Mouse (Mus musculus) 416B (cell line): ENCODE data around the gene Tmtc1.

ENCODE experiments used
- DNase-seq: peaks from one replicate; pipeline ENCODE4 v3.0.0; 2011; ENCODE audit warnings: low read depth

The Tmtc1 gene

DNA sequence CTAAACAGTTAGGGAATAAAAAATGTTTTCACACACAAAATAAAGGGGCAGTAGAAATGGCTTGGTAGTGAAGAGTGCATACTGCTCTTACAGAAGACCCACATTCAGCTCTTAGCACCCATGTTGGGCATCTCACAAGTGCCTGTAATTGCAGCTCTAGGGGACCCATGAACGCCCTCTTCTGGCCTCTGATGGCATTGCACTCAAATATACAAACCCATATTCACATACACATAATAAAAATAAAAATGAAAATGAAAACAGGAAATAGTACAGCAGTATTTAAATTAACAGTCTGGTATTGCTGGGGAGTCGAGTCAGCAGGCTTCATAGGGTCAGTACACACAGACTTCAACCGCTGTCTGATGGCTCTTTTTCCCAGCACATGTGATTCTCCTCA is 201.9 kb downstream of the Tmtc1 start:
- peak; percentile 34 for DNase-seq

DNA sequence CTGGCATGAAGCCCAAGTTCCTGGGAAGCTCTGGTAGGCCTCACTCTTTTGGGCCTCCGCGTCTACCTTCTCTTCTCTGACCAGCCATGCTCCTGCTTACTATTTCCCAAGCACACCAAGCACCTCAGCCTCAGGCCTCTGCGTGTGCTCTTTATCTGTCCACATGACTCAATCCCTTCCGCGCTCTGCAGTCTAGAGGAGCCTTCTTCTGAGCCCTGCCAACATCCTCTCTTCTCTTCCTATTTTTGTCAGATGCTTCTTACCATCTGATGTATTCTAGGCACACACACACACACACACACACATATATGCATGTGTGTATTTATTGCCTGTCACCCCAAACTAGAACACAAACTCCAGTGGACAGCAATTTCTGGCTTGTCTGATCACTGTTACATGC is 202.5 kb downstream of the Tmtc1 start:
- no peak for DNase-seq

DNA sequence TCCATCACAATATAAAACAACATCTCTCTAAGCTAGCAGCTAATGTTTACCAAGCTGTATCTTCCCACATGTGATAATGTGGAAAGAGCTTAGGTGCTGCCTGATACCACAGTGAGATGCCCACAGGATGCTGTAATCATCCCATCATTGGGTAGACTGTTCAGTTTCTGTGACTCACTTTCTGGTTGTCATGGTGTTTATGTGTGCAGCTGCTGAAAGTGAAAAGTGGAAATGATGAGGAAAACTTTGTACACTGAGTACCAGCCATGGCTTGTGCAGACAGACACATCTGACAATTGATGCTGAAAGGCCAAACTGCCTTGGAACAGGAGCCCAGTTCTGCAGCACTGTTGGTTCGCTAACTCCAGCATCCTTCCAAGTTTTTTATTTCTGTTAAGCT is 204.9 kb downstream of the Tmtc1 start:
- peak; percentile 29 for DNase-seq

DNA sequence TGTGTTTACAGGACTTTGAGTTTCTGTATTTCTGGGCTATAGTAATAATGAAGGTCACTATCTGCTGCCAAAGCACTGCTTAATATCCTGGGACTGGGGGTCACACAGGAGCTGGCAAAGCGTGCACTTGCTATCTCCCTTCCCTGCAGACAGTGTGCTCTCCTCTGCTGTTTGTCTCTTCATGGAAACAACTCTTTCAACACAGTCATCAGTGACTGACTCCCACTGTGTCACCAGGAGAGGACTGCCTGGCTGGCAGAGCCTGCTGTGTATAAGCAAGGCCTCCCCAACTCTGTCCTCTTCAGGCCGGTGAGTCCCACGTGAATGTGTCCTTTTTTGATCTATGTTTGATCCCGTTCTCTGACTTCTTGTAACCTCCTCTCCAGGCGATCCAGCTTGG is 206.7 kb downstream of the Tmtc1 start:
- no peak for DNase-seq

DNA sequence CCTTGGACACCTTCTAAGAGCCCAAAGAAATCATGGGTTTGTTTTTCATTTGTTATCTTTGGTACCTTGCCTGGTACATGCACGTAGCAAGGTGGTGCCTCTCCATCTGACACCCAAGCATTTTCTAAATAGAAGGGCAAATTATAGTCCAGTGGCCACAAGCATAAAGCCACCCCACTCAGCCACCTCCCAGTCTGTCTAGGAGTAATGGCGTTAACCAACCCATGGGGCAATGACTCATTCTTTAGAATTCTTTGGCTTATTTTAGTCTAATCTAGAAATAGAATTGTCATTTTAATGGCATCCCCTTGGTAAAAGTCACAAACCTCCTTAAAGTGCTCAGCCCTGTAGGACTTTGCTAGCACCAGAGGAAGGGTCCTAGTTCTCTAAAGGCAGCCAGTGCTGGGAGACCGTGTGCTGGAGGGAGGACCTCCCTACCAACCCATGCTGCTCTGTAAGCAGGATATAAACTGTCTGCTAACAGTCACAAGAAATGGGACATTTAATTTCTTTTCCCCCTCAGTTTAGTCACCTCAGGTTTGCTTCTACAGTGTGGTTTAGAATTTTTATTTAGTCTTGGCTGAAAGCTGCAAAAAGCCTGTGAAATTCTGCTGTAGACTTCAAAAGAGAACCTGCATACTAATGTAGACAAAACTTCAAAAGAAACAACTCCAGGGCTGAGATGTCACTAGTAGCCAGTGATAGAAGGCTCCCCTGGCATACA is 209.9 kb downstream of the Tmtc1 start:
- no peak for DNase-seq

DNA sequence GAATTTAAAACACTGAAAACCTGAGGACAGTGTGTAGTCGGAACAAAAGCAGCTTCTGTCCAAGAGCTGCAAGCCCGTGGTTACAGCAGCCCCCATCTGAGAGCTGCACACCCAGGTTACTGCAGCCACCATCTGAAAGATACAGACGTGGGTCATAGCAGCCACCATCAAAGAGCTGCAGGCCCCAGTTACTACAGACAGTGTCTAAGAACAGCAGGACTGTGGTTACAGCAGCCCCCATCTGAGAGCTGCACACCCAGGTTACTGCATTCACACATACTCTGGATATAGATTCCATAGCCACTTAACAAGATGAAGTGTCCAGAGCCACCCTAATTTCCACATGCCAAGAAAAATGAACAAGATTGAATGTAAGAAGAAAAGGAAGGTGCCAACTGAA is 216.6 kb downstream of the Tmtc1 start:
- no peak for DNase-seq

DNA sequence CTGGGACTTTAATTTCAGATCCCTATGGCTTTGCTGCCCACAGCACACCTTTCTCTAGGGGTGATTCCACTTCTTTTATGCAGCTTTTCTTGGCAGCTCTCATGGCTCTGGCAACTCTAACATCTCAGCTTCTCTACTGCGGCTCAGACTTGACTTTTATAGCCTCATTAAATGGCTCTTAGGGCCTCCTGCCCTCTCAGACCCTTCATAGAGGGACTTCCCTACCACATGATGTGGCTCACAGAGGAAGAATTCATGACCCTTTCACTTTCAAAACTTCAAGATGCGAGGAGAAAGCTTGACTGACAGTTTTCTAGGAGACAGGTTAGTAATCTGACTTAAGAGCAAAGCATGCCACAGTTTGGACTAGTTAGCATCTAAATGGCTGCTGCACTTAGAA is 221.5 kb downstream of the Tmtc1 start:
- DNase-seq = no peak

DNA sequence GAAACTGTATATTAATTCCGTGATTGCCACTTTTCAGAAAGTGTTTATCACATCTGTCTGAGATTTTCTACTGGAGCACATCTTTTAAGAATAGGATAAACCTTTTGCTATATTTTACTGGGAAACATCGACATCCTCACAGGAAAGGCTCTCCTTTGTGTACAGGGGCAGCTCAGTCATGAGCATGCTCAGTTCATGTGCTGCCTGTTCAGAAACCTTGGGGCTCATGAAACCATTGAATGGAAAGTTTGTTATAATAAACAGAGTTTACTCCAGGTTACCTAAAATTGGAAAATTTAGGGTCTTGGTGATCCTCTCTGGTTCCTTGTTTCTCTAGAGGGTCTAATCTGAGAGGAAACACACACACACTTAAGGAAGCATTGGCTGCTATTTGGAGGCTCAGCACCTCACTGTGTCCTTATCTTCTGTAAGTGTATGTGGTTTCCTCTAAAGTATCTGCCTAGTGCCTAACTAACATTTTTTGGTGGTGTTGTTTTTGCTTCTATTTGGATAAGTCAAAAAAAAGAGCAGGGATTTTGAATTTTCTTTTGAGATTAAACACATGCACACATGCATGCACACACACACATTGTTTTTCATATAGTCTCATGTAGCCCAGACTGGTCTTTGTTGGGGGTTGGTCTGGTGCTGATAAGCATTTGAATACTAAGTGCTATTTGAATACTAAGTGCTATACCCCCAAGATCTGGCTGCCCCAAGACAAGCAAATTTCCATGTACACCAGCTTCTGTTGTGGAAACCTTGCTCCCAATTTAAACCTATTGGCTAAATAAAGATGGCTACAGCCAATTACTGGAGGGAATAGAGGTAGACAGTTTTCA is 225.7 kb downstream of the Tmtc1 start:
- DNase-seq = peak; percentile 87

DNA sequence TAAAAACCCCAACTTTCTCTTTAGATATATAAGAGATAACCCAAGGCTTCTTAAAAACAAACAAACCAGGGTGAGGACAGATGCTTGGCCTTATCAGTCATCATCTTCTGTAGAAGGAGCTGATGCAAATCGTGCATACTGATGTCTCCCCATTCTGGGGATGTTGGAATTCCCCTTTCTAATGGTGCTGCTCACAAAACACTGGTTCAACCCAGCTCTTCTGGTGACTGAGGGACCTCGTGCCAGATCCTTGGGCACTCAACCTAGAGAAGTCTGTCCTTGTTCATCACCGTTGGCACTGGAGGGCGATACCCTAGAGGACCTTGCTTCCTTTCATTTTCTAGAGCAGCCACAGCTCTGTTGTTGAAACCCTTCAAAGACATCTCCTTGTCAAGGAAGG is 227.4 kb downstream of the Tmtc1 start:
- DNase-seq = no peak

DNA sequence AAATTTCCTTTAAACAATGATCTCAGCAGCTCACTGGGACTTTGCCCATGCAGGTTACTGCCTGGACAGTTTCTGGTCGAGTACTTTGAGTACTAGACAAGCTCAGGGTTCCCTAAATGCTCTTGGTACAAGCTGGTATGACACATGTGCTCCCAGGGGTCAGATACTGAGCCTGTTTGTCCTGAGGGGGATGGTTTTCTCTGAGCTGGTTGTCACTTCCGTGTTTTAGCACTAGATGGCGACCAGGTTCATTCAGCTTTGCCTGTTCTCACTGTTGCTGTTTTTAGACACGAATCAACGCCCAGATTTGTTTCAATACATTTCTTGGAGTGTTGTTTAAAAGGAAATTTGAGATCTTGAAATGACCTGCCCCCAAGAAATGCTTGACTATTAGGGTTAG is 229.4 kb downstream of the Tmtc1 start:
- peak; percentile 88 for DNase-seq

DNA sequence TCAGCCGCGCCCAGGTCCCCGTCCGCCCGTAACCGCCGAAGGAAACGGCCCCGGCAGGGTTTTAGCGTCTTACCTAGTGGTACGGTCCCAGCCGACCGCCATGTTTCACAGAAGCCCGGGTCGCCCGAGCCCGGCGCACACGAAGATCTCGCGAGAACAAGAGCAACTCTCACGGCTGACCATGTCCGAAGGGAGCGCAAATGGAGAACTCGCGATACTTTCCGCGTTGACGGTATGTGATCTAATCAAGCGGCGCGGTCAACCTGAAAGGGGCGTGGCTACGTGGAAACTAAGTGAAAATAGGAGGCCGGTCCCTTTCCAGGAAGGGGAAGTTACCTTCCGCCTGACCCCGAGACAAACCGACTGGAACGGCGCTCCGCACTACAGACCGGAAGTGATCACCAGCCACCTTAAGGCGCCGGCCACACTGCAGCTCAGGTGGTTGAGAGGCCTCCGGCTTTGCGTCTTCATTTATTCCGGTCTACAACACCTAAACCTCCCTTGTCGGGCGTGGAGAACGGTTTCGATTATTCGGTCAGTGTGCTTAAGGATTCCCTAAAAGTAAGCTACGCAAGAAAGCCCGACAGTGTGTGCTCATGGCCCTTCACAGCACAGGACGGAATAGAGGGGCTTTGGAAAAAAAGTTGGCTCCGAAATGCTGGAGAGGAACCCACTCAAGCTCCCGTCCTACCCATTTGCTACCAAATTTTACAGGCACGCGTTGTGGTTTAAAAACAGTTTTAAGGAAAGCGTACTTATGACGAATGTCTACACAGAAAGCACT is 232.1 kb downstream of the Tmtc1 start, which contains the start of gene Ergic2:
Gene Ergic2 (minus strand): TSS at position 478 of the 784 bp plus-strand sequence.
- DNase-seq = peak; percentile 100

DNA sequence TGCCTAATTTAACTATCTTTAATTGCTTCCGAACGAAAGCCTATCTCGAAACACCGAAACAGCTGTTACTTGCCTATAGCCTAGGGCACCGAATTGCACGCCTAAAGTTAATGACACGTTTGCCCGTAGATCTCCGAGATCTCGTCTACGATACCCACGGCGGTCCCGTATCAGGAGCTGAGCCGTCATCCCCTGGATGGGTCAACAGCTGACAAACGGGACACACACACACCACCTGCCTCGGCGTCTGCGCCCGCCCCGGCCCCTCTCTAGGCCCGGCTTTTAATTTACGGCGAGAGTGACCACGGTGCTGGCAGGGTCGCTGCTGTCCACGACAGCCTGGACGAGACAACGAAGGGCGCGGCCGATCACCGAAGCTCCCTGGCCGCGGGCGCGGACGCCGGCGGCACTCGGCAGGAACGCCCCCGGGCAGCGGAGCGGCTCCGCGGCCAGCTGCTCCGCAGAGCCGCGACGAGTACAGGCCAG is 232.8 kb downstream of the Tmtc1 start:
- DNase-seq = no peak

DNA sequence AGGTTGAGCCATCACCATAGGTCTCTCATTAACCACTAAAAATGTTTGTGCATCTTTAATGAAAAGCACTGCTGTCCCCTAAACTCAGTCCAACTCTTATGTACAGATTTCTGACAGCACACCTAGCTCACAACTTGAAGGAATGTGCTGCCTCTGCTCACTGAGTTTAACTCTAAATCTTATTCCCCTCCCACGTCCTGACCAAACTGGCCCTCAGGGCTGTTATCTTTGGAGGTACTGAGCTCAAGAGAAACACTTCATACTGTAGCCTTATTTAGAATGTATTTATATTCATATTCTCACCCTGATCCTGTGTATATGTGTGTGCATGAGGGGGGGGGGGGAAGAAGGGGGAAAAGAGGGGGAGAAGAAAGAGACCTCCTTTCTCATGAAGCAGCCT is 236.7 kb downstream of the Tmtc1 start:
- DNase-seq = no peak

DNA sequence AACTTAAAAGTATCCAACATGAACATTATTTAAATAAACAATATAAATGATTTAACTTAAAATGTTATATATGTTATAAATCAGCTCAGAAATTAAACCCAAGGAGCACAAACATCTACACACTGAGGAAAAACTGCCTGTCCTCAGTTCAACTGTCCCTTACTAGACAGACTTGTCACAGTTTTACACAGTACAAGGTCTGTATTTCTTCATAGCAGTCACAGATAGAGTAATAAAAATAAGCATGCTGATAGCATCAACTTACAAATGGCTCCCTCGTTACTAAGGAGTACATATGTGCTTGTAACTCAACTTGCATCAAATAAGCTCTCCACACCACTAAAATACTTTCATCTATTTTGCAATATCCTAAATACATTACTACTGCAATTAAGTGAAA is 239.1 kb downstream of the Tmtc1 start:
- DNase-seq = no peak

DNA sequence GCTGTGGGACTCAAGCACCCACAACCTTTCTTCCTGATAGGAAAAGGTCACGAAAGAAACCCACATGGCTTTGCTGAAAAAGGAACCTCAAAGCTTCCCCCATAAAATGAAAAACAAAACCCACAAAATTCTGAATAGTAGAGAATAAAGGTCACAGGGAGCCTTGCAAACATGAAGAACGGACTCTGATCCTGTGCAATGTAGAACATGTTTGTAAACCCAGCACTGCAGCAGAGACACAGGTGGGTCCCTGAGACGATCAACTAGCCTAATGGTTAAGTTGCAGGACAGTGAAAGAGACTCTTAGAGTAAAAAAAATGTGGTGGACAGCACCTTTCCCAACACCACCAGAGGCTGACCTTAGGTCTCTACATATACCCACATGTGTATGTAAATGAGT is 244.5 kb downstream of the Tmtc1 start:
- DNase-seq = no peak

DNA sequence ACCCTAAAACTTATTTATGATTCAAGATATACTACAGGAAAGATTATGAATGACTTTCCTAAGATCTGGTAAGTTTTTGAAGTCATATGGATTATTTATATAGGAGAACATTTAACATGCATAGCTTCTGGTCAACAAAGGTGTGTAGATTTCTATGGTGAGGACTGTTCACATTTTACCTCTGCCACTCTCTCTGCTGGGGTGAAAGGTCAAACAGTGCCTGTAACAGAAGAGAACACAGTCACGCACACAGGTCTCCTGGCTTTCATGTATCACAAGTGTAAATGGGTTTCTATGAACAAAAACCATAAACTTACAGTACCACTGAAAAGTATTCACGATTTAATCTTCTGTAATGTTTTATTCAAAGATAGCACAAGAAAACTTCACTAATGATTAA is 245.0 kb downstream of the Tmtc1 start:
- DNase-seq = no peak

DNA sequence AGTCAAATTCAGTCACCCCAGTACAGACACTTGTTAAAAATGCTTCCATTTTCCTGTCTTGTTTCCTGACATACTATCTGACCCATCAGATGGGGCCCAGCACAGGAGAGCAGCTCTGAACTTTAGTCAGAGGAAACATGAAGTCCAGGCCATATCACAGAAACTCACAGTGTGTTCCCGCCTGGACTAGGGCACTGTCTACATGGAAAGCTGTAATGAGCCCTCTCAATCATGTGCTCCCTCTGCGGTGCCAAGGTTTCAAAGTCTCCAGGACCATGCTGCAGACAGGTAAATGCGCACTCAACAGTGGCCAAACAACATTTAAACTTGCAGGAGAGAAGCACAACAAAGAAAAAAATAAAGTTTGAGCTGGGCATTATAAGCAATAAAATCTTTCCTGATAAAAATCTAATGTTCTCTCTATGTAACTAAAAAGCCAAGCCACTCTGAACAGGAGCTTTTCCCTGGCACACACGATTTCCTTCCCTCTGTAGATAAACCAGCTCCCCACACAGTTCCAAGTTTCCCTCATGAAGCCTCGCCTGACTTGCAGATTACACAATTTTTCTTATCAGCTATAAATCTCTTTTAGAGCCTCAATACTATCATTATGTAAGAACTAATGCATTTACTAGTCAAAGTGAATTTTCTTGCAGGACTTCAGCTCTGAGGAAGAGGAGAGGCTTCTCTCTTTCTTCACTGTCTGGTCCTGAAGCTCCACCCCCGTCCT is 250.1 kb downstream of the Tmtc1 start:
- peak; percentile 37 for DNase-seq

DNA sequence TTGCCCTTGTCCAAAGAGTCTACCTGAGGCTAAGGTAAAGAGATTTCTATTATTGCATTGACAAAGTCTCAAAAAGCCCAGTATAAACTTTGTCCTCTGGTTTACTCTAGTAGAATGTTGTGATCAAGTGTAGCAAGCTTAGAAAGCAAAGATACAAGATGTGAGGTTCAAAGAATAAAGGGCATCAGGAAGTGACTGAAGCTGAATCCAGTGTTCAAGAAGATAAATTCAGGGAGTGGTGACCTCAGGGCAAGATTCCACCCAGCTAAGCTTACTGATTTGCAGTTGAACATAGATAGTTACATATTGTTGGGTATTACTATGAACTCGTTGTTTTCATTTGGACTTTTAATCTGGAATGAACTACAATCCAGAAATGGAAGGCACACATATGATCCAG is 258.5 kb downstream of the Tmtc1 start:
- DNase-seq = no peak
